Mouse (Mus musculus): ENCODE results near the gene Wnt9b.

DNA sequence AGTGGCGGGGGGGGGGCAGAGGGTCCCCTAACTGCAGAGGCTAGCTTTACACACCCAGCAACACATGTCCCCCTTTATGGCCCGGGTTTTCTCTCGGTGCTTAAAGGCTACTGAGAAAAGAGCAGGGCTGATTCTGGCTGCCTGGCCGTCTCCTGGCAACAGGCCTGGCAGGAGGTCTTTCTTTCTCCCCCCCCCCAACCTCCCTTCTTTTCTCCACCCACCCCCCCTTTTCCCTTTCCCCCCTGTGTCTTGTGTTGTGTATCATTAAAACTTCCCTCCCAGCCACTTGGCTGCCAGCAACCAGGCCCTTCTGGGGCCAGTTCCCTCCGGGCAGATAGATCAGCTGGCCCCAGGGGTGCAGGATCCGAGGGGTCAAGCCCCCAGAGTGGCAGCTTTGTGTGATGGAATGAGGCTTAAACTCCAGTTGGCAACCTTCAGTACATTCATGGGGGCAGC is 16.0 kb upstream of the Wnt9b start:
- TF ChIP-seq POLR2A (IDR thresholded peaks at IDR 0.05; ENCODE audit: insufficient read length, low read depth) (no peak), CEBPB (IDR thresholded peaks at IDR 0.05; ENCODE audit: insufficient read depth, poor library complexity, severe bottlenecking) (no peak), MYOG (IDR thresholded peaks at IDR 0.05; ENCODE audit: control insufficient read depth in 1 of 3, insufficient read depth in 1 of 3, insufficient read length in 2 of 3, low read depth in 2 of 3) (no peak), POLR2AphosphoS2 (IDR thresholded peaks at IDR 0.05; ENCODE audit: insufficient read length, low read depth) (no peak), TCF12 (IDR thresholded peaks at IDR 0.05; ENCODE audit: insufficient read depth, poor library complexity, severe bottlenecking) (no peak), E2F4 (IDR thresholded peaks at IDR 0.05; ENCODE audit: insufficient read depth) (no peak), REST (IDR thresholded peaks at IDR 0.05; ENCODE audit: insufficient read depth, insufficient read length) (no peak), USF1 (IDR thresholded peaks at IDR 0.05; ENCODE audit: low read depth) (no peak), SRF (IDR thresholded peaks at IDR 0.05; ENCODE audit: control insufficient read depth, insufficient read length, low read depth) (no peak), MAX (IDR thresholded peaks at IDR 0.05; ENCODE audit: low read depth) (no peak), TCF3 (IDR thresholded peaks at IDR 0.05; ENCODE audit: insufficient read length, low read depth) (no peak), MYOD1 (IDR thresholded peaks at IDR 0.05; ENCODE audit: control insufficient read depth in 1 of 3, insufficient read length in 2 of 3, low read depth in 2 of 3) (no peak)

Data from myocyte (in vitro differentiated cells).